Mouse (Mus musculus) kidney, adult 2 months (tissue): ENCODE measurements around the gene Ssh1.

Experiments used
- CTCF ChIP-seq: fragments of 200-500 bp; conservative IDR thresholded peaks from 2 replicates; pipeline ENCODE4 v1.5.1; 2011; ENCODE audit warnings: low read depth, mild to moderate bottlenecking, control low read depth, low read length, moderate library complexity, mixed read lengths; ENCODE audit not compliant: insufficient read depth, insufficient read length
- POLR2A ChIP-seq: fragments of 200-500 bp; IDR thresholded peaks from one replicate; pipeline ENCODE4 v1.6.1; 2011; ENCODE audit warnings: low read depth, low read length, control low read depth

DNA sequence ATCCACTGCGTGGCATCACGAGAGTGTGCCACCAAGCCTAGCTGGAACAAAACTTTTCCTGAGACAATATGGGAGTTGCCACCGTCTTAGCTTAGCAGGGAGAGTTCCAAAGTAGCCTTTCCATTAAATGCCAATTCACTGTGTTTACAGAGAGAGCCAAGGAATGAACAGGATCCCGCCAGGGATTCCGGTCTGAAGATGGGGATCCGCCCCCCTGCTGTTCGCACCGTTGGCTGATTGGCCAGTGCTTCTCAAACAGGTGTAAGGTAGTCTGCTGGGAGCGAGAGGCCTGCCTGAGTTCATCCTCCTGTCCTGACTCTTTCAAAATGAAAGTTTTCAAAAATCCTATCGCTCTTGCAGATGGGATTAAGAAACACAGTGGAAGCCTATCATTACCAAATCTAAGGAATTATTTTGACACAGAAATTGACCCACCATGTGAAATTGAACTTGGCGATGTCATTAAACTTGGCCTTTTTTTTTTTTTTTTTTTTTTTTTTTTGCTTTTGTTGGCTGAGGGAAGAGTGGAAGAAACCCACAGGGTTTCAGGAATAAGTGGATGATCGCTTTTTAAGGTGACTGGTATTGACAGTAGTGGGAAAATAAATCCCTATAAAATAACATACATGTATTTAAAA, 54.3 kb downstream of the Ssh1 start:
- no peak for TF ChIP-seq POLR2A
- no peak for TF ChIP-seq CTCF
